12 mouse cellular contexts compared by ENCODE assay signal in genomic region chr7:110381625-110382024, GRCm38 (mm10).
"Had no signal": no experiment of that assay in that cellular context is flagged by ENCODE, and none has a peak within 500 bp of the region (broad histone marks: within the 10 kb centered on the region; RNA-seq: fewer than 3 reads in every experiment).

No protein-coding gene starts in this region.

- H3K27me3 ChIP-seq: intestine, embryonic 15.5 days; kidney, embryonic 15.5 days; limb, embryonic 15.5 days; liver, embryonic 12.5 days; midbrain, embryonic 12.5 days; stomach, embryonic 15.5 days had no signal

- H3K4me1 ChIP-seq: intestine, embryonic 15.5 days; limb, embryonic 15.5 days; liver, embryonic 12.5 days; midbrain, embryonic 12.5 days; stomach, embryonic 15.5 days had no signal

- H3K9ac ChIP-seq: intestine, embryonic 15.5 days; kidney, embryonic 15.5 days; limb, embryonic 15.5 days; liver, embryonic 12.5 days; midbrain, embryonic 12.5 days; stomach, embryonic 15.5 days had no signal

- H3K36me3 ChIP-seq: intestine, embryonic 15.5 days; kidney, embryonic 15.5 days; liver, embryonic 12.5 days; midbrain, embryonic 12.5 days; stomach, embryonic 15.5 days had no signal

- H3K4me3 ChIP-seq: intestine, embryonic 15.5 days; kidney, embryonic 15.5 days; limb, embryonic 15.5 days; liver, embryonic 12.5 days; midbrain, embryonic 12.5 days; stomach, embryonic 15.5 days had no signal

- H3K4me2 ChIP-seq: intestine, embryonic 15.5 days; kidney, embryonic 15.5 days; limb, embryonic 15.5 days; liver, embryonic 12.5 days; midbrain, embryonic 12.5 days; stomach, embryonic 15.5 days had no signal

- ATAC-seq: intestine, embryonic 15.5 days; liver, embryonic 12.5 days; midbrain, embryonic 16.5 days had no signal

- H3K9me3 ChIP-seq: intestine, embryonic 15.5 days; kidney, embryonic 15.5 days; limb, embryonic 15.5 days; liver, embryonic 12.5 days; midbrain, embryonic 12.5 days; stomach, embryonic 15.5 days had no signal

- H3K27ac ChIP-seq: intestine, embryonic 15.5 days; kidney, embryonic 15.5 days; limb, embryonic 15.5 days; liver, embryonic 12.5 days; midbrain, embryonic 12.5 days; stomach, embryonic 15.5 days had no signal

- DNase-seq: kidney, adult 18-20 months; kidney, postnatal 25 days; right cerebral cortex, postnatal 14 days; thymus, adult 2 months; thymus, postnatal 36 days had no signal
